Mouse (Mus musculus) spleen, postnatal 14 days (tissue): ENCODE results near the gene Speg.

Experiments used
- DNase-seq, 2 experiments: peaks; one replicate each; pipeline ENCODE4 v3.0.0; 2021 to 2022; ENCODE audit warnings: low spot score in 2 of 2

The Speg gene

DNA sequence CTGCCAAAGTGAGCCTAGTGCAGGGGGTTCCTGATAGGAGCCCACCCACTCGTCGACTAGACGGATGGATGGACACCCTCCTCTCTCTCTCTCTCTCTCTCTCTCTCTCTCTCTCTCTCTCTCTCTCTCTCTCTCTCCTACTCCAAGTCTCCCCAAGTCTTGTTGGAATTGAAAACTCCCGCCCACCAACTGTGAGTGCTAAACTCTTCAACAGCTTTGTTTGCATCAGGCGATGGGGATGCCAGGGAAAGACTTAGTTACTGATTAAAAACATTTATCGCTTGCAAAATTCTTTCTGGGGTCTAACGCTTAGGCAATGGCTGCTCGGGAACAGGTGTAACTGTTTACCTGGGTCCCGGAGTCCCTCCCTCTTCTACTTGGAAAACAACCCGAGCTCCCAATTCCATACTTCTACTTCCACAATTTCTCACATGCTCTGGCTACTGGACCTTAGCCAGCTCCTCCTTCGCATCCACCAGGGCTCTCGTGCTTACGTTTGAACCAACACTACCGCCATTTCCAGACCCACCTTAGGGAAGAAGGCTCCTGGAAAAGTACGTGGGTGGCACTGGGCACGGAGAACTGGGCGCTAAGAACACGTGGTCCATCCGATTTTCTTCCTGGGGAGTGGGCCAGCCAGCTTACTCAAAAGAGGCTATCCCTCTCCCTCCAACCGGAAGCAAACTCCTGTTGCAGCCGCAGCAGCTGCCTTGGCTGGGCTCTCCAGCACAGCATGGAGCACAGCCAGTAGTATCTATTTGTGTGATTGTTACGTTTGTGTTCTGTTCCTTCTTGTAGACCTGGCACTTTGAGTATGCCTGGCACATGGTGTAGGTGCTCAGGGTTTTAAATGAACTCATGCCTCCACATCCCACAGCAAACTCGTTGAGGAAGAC is 83.9 kb downstream of the Speg start:
- DNase-seq, result no peak

DNA sequence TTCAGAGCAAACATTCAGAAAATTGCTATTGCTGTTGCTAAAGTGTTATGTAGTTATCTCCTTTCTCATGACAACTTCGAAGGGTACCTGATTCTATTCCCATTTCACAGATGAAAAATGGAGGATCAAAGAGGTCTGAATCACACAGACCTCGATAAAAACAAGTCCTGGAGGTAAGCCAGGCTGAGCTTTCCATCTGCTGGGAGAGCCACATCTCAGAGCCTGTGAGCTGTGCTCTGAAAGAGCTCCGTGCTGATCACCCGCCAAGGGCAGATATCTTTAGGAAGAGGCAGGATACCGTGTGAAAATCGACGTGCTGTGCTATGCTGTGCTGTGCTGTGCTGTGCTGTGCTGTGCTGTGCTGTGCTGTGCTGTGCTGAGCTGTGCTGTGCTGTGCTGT is 85.2 kb downstream of the Speg start:
- DNase-seq, result no peak

- no peak for DNase-seq
These were observed 87.5 kb downstream of the Speg start for GRCm38 (mm10) chr1:75462636-75463035.

- no peak for DNase-seq
These were observed 88.6 kb downstream of the Speg start for GRCm38 (mm10) chr1:75463652-75464204.

DNA sequence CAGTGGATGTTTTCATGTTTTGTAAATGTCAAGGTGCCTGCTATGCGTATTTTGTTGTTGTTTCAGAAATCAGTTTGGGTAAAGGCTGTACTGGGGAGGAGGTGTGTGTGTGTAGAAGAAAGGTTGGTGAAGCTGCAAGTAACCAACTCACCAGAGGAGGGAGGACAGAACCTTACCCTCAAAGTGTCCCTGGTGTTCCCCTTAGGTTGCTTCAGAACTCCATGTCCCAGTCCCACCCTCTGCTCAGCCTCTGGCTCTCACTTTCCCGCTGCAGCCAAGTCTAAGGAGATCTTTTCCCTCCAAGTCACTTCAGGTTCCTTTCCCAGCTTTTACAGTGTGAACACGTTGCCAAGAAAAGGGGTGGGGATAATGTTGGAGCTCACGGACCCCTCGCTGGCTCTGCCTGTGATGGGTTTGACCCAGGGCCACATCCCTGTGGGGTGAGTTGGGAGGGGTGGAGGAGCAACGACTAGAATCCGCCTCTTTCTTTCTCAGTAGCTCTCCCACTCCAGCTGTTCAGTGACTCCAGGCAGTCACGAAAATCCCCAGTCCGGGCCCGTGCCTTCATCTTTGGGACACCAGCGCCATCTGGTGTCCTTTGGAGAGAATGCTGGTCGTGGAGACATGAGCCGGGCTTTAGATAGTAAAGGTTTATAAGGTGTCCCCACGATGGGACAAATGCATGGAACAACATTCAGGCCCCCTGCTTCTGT is 92.3 kb downstream of the Speg start:
- peak in 1 of 2 experiments; percentile 54 for DNase-seq

DNA sequence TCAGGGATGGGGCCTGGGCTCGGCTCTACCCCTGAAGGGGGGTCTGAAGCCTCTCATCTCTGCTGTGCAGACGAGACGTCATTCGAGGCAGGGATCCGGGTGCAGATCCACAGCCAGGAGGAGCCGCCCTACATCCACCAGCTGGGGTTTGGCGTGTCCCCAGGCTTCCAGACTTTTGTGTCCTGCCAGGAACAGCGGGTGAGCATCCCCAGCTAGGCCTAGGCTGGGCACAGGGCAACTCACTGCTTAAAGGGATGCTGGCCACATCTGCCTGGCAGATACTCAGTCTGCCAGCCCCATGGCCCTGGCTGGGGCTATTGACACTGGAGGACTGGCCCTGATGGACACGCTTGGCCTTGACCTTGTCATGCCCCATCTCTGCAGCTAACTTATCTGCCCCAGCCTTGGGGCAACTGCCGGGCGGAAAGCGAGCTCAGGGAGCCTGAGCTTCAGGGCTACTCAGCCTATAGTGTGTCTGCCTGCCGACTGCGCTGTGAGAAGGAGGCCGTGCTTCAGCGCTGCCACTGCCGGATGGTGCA is 94.3 kb downstream of the Speg start:
- DNase-seq, result no peak

DNA sequence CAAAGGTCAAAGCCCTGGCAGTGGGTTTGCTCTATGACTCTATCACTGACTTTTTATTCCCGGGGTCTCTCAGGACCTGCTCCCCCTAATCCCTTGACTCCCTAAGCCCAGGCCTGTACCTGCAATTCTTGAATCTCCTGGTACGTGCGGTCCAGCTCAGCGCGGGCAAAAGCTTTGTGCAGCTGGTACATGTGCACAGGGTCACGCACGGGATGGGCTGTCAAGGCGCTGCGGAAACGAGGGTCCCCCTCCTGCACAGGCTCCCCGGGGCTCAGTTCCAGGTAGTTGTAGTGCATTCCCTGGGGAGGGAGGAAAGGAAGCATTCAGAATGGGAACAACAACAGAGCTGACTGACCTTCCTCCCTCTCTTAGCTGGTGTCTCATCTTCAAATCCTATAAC is 101.3 kb downstream of the Speg start:
- DNase-seq, result no peak

DNA sequence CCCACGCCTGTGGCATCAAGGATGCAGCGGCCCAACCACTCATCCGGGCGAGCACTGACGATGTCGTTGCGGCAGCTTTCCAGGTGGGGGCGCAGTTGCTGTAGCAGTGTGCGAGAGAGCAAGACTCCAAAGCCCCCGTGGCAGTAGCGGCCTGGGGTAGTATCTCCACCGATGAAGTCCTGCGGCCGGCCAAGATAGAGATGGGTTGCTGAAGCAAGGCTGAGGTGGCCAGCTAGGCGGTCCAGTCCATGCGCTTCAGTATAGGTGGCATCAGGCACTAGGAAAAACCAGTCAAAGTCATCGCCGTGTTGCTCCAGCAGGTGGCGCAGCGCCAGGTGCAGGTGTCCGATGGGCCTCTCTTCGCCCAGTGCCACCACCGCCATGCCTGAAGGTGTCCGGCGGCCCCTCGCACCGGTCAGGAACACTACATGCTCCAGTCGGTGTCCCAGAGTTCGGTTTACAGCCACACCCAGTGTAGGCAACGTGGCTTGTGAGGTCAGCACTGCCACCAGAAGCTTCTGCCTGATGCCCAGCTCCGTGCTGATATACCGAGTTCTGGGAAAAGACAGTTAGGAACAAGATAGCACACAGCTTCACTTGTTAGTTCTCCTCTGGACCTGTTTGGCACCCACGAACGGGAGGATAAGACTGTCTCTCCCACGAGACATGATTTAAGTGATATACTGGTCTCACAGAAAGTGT is 102.3 kb downstream of the Speg start:
- peak; percentile 64 to 73 for DNase-seq

- no peak for DNase-seq
These were observed 102.8 kb downstream of the Speg start for GRCm38 (mm10) chr1:75477966-75478290.

DNA sequence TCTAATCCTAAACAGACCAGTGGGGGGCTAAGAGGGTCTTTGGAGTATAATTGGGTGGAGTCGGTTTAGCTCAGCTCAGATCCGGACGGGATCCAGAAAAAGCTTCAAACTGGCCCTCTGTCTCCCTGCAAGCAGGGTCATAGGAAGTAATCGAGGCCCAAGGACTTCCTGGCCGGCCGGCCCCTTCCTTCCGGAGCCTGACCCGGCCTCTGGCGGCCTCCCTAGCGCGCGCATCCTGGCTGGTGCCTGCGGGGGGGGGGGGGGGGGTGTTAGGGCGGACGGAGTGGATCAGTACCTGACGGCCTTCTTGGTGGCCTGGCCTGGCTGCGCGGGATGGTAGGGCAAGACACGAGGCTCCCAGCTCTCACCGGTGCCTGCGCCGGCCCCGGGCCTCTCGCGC is 103.4 kb downstream of the Speg start:
- no peak for DNase-seq

DNA sequence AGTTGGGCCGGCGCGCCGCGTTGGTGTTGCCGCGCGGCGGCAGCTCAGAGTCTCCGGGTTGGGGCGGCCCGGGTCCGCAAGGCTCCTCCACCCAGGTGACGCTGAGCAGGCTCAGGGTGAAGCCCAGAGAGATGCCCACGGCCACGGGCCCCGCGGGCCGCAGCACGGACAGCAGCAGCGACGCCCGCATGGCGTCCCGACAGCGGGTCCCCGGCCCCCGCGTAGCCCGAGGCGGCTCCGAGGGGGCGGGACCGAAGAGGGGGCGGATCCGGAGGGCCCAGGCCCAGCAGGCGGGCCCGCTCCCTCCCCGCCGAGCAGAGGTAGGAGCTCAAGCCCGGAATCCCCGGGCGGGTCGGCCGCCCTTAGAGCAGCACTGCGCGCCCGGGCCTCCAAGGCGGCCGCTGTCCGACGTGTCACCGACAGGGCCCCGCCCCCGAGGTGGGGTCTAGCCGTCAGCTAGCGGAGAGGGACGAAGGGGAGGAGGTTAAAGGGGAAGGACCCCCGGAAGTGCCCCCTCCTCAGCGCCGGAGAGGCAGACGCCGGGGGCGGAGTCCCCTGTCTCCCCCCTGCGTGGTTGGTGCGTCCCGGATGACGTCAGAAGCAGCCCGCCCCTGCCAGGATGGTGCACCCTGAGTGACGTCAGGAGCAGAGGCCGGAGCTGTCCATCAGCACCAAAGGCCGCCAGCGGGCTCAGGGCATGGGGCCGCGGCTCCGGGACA is 104.0 kb downstream of the Speg start, which contains the start of the genes Chpf and Tmem198:
Gene Chpf, minus strand, starts transcription at position 392 of the 719 bp plus-strand sequence.
Gene Tmem198, plus strand, starts transcription at position 617 of the 719 bp plus-strand sequence.
- peak; percentile 82 to 86 for DNase-seq

DNA sequence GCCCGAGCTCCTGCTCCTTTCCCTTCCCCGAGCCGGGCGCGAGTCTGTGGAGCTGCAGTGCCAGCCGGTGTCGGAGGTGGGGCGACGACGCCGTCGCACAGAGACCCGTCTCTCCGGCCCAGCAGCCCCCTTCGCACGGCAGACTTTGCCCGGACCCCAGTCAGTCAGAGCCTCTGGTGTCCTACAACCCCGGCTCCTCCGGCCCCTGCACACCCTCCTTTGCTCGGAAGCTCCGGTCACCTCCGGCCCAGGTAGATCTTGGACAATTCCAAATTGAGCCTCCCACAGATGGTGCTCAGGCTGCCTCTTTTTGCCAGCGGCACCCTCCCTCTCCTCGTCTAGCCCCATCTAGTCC is 104.5 kb downstream of the Speg start:
- no peak for DNase-seq

DNA sequence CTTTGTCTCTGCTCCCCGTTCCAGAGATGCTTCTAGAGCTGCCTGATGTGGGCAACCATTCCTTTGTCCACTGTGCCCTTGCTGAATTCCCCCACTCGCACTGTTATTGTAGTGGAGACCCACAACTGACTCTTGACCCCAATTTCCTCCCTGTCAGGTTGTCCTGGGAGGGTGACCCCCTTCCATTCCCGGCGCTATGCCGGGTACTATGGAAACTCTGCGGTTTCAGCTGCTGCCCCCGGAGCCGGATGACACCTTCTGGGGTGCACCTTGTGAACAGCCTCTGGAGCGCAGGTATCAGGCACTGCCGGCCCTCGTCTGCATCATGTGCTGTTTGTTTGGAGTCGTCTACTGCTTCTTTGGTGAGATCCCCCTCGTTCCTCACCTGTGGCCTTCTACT is 104.9 kb downstream of the Speg start:
- DNase-seq, result no peak

DNA sequence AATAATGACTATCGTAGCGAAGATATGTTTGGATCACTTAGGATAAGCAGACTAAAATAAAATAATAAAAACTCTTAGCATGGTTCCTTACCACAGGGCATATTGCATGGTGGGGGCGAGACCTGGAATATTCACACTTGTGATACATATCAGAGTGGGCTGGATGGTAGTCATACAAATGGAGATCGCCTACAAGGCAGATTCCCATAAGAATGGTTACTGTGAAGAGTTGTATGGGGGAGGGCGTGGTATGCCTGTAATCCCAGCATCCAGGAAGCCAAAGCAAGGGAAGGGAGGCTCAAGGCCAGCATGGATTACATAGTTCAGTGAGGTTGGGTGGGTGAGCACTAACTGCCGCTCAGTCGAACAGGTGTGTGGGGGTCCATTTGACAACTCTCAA is 105.6 kb downstream of the Speg start:
- DNase-seq, result no peak
